Mouse (Mus musculus) splenic B cell, adult 2 months (primary cell): ENCODE measurements around the gene Eml1.

Source experiments
- DNase-seq: peaks from one replicate; pipeline ENCODE4 v3.0.0-alpha.2; 2011; ENCODE audit warnings: low read depth, low spot score
- H3K27me3 ChIP-seq: 2 replicates; pipeline ENCODE4 v1.6.1; 2012; ENCODE audit warnings: mild to moderate bottlenecking, low read length, moderate library complexity, mixed read lengths; ENCODE audit not compliant: control insufficient read depth, poor library complexity, insufficient read depth, severe bottlenecking
- H3K36me3 ChIP-seq: 2 replicates; pipeline ENCODE4 v1.6.1; 2012; ENCODE audit warnings: mild to moderate bottlenecking, low read length, moderate library complexity, mixed read lengths; ENCODE audit not compliant: control insufficient read depth, poor library complexity, insufficient read depth, severe bottlenecking

Eml1 gene

GRCm38 (mm10) chr12:108393637-108394036 lies 22.9 kb downstream of the Eml1 start:
- no peak for DNase-seq
- H3K36me3 ChIP-seq, result no peaks in the 10 kb centered on the region
- no peaks in the 10 kb centered on the region for H3K27me3 ChIP-seq

DNA sequence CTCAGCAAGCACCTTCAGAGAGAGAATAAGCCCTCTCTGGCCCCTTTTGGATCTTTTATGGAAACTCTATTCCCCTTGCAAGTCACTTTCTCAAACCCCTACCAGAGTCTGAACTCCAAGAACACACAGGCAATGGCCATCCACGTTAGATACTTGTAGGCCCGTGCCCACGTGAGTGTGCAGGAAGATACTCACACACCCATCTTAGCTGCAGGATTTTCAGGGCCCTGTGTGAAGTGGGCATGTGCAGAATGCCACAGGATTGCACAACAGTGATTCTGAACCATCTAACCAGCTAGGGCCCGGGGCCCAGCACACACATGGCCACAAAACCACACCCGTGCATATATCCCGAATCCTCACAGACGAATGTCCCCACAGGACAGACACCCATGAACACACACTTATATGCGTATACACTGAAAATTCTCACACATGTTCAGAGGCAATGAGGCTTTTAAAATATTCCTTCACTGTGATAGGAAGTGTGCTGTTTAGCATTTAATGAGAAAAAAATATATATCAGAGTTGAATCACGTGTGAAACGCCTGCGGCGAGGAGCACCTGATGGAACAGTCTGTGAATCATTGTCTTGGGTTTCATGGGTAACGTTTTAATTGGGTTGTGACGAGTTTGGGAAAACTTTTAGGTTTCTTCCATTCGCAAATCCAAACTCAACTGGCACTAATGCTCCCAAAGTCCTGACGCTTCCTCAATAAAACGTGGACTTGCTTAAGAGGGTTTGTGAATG lies 24.0 kb downstream of the Eml1 start:
- no peak for DNase-seq

GRCm38 (mm10) chr12:108395285-108395660 lies 24.5 kb downstream of the Eml1 start:
- no peak for DNase-seq
- Histone ChIP-seq H3K27me3 (no peaks in the 10 kb centered on the region), H3K36me3 (no peaks in the 10 kb centered on the region)

More for the DNA sequence above, 24.0 kb downstream of the Eml1 start:
- Histone ChIP-seq H3K27me3 (no peaks in the 10 kb centered on the region), H3K36me3 (no peaks in the 10 kb centered on the region)

DNA sequence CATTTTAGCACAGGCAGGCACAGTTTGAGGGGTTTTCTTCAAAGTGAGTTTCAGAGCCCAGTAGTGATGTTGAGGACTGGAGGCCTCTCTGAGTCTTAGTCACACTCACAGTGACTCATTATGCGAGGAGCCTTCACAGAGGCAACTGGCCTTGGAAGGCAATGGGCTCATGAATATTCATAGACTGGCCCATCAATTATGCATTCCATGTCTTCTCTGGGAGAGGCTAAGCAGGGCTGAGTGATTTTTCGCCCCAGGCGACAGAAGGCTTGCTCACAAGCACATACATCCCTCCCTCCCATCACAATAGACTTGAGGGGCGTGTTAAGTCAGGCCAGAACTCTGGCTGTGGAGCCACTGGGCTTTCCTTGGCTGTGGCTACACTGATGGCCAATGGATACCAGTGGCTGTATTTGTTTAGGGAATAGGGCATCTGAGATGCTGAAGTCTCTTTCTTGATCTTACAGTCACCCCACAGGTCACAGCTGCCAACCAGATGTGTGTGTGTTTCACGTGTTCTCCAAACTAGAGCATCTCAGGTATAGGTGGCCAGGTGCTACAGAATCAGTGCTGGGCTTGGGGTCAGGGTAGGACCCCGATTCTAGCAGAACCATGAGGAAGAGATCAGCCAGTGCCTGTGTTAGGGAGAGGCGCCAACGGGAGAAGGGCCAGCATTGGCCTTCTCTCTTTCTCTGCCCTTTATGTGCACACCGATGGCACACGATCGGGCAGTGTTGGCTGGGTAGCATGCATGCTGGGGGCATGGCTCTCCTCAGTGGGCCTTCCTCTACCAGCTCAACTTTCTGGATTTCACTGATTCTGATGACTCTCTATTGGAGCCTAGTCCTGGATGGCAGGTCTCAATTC lies 25.6 kb downstream of the Eml1 start:
- Histone ChIP-seq H3K27me3 (no peaks in the 10 kb centered on the region), H3K36me3 (no peaks in the 10 kb centered on the region)
- no peak for DNase-seq

DNA sequence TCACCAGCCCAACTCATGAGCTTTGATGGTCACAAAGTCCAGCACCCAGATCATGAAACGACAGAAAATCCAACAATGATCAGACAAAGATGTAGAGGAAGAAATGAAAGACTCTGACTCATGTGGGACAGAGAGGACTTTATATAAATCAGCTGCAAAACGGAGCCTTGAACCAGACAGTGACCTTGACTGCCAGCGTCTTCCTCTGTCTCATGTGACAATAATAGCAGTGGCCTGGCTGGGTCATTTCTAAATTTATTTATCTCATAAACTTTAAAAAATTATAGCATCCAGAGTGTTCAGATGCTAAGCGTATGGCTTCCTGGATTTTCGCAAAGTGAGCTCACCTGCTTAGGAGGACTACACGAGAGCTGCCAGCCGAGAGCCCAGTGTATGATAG lies 27.9 kb downstream of the Eml1 start:
- Histone ChIP-seq H3K27me3 (no peaks in the 10 kb centered on the region), H3K36me3 (no peaks in the 10 kb centered on the region)
- DNase-seq, result no peak

DNA sequence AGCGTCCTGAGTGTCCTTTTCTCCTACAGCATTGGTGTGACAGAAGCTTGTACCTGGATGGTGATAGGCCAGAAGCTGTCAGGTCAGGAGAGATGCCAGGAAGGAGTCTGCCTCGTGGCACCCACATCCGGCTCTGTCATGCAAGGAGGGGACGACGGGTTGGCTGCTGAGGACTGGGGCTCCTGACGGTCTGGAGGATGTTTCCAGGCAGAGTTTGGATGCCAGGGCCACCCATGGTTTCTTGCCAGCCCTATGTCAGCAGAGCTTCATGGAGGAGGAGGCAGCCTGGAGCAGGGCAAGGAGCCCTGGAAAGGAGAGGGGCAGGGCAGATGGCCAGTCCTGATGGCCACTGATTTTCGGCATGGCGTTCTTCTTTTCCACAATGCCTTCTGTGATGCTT lies 28.4 kb downstream of the Eml1 start:
- Histone ChIP-seq H3K36me3 (no peaks in the 10 kb centered on the region), H3K27me3 (no peaks in the 10 kb centered on the region)
- DNase-seq, result no peak

DNA sequence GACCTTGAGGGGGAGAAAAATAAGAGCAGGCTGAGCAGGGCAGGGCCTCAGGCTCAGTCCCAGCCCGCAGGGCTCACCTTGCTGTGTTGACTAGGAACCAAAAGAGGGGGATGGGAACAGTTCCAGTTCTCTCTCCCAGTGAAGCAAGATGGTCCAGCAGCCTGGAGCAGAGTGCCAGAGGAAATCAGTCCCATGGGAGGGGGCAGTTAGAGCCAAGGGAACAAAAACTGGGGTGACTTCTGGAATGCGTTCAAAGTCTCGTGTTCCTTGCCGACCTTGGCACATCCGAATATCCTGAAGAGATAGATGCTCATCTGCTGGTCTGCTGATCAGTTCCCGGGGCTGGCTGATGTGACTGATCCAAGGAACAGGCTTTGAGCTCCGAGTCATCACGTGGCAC lies 30.2 kb downstream of the Eml1 start:
- H3K36me3 ChIP-seq, result no peaks in the 10 kb centered on the region
- no peaks in the 10 kb centered on the region for H3K27me3 ChIP-seq
- DNase-seq, result no peak

GRCm38 (mm10) chr12:108403957-108404356 lies 33.2 kb downstream of the Eml1 start:
- no peak for DNase-seq
- Histone ChIP-seq H3K36me3 (no peaks in the 10 kb centered on the region), H3K27me3 (no peaks in the 10 kb centered on the region)

DNA sequence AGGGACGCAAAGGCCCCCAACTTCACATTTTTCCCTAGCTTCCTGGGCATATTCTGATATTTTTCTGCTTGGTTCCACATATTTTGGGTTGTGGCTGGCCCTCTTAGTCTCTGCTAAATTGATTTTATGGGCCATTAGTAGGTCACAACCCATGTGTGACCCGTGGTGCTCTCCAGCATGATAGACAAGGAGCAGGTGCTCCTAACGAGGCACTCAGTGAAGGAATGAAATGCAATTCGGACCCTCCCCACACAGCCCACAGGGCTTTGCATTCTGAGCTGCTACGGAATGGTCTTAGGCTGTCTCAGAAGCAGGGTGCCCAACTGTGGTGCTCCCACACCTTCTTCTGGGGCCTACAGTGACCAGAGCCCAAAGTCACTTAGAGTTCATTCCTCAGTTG lies 38.3 kb downstream of the Eml1 start:
- Histone ChIP-seq H3K27me3 (no peaks in the 10 kb centered on the region), H3K36me3 (no peaks in the 10 kb centered on the region)
- DNase-seq, result no peak

DNA sequence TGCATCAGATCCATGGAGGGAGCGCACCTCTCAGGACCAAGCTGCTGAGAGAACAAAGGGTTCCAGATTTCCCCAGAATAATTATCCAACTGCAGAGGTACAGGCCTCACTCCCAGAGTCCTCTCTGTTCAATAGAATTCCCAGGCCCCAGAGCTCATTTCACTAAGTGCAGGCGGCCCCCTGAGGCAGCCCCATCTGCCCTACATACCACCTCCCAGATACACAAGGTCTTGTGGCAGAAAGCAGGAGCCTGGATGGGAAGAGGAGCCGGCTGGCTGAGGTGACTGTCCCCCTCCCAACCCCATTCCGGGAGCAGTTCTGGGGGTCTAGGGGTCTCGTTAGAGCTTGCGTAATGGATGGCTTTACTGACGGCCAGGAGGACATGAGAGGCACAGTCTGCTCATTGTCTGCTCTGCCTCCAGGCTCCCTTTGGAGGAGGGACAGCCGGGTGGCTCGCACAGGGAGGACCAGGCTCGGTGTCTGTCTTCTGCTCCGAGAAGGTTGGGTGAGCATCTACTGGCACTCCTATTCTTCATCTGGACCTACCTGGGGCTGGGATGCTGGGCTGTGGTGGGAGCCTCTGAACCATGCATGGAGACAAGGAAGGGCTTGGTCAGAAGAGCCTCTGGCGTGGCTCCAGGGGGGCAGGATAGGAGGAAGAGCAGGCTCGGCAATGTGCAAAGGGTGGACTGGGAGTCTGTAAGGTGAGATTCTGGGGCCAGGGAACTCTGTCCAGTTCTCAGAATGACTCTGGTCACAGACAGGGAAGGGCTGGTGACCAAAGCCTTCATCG lies 39.9 kb downstream of the Eml1 start:
- Histone ChIP-seq H3K36me3 (no peaks in the 10 kb centered on the region), H3K27me3 (no peaks in the 10 kb centered on the region)
- DNase-seq, result no peak

- no peaks in the 10 kb centered on the region for H3K36me3 ChIP-seq
- no peak for DNase-seq
- H3K27me3 ChIP-seq, result no peaks in the 10 kb centered on the region
Measured at GRCm38 (mm10) chr12:108414932-108415331, 44.2 kb downstream of the Eml1 start.

DNA sequence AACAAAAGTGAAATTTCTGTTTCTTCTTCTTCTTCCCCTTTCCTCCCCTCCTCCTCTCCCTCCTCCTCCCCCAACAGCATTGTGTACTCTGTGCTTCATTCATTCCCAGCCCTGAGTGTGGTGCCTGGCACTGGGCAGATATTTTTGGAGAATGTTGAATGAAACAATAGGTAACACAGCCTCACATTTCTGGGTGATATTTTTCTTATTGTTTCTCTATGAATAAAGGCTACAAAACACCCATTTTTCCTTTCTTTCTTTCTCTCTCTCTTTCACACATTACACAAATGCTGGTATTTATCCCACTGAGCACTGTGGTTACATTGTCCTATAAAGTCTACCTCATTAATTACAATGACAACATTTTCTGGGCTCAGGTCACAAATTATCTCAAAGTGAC lies 48.8 kb downstream of the Eml1 start:
- Histone ChIP-seq H3K27me3 (no peaks in the 10 kb centered on the region), H3K36me3 (no peaks in the 10 kb centered on the region)
- no peak for DNase-seq

GRCm38 (mm10) chr12:108421477-108421876 lies 50.7 kb downstream of the Eml1 start:
- DNase-seq, result no peak
- Histone ChIP-seq H3K27me3 (no peaks in the 10 kb centered on the region), H3K36me3 (no peaks in the 10 kb centered on the region)

- no peak for DNase-seq
- H3K27me3 ChIP-seq, result no peaks in the 10 kb centered on the region
- no peaks in the 10 kb centered on the region for H3K36me3 ChIP-seq
Measured at GRCm38 (mm10) chr12:108422495-108422857, 51.7 kb downstream of the Eml1 start.
